Mouse (Mus musculus) G1E (cell line): ENCODE results near the gene Pole2. TPM values are rescaled to one million over a fixed set of nuclear protein-coding genes. Genes with fewer than 3 reads are reported as not detected.

Experiments used
- ATAC-seq: 2 replicates; pipeline ENCODE4 v1.8.0; 2016; ENCODE audit warnings: mild to moderate bottlenecking; ENCODE audit not compliant: insufficient number of reproducible peaks, poor library complexity, low FRiP score, severe bottlenecking; ENCODE audit errors: extremely low read depth
- DNase-seq: peaks from one replicate; pipeline ENCODE4 v3.0.0; 2012; ENCODE audit warnings: low spot score
- H3K27me3 ChIP-seq: 2 replicates; pipeline ENCODE4 v1.6.1; 2012; ENCODE audit warnings: mild to moderate bottlenecking, low read length, inconsistent platforms; ENCODE audit not compliant: insufficient read depth
- H3K36me3 ChIP-seq: replicated peaks from 2 replicates; pipeline ENCODE3; 2012; ENCODE audit warnings: mild to moderate bottlenecking, inconsistent platforms
- H3K4me1 ChIP-seq: 2 replicates; pipeline ENCODE4 v1.6.1; 2012; ENCODE audit warnings: low read depth, low read length, inconsistent platforms, mixed read lengths; ENCODE audit not compliant: insufficient read depth
- H3K4me3 ChIP-seq: 2 replicates; pipeline ENCODE4 v1.5.1; 2012; ENCODE audit warnings: low read depth, mild to moderate bottlenecking, inconsistent platforms, low read length, moderate library complexity, mixed read lengths
- H3K9me3 ChIP-seq: replicated peaks from 2 replicates; pipeline ENCODE4 v1.6.1; 2012; ENCODE audit warnings: inconsistent platforms
- CTCF ChIP-seq: IDR thresholded peaks from 2 replicates; pipeline ENCODE4 v1.5.1; 2012; ENCODE audit warnings: low read depth, low read length, inconsistent platforms, mixed read lengths
- GATA1 ChIP-seq: IDR thresholded peaks from 2 replicates; pipeline ENCODE4 v1.6.1; 2012; ENCODE audit warnings: borderline replicate concordance, low read length, inconsistent platforms, mixed read lengths
- GATA2 ChIP-seq: IDR thresholded peaks from 2 replicates; pipeline ENCODE4 v1.6.1; 2012; ENCODE audit warnings: low read depth, low read length, inconsistent platforms, borderline replicate concordance
- POLR2AphosphoS5 ChIP-seq: IDR thresholded peaks from 2 replicates; pipeline ENCODE4 v1.6.1; 2012; ENCODE audit warnings: low read depth, low read length, inconsistent platforms; ENCODE audit not compliant: insufficient replicate concordance
- TAL1 ChIP-seq: conservative IDR thresholded peaks from 2 replicates; pipeline ENCODE4 v1.6.1; 2012; ENCODE audit warnings: low read depth, low read length, inconsistent platforms, mixed read lengths
- polyA plus RNA-seq: library from polyadenylated mRNA; stranded (reverse); fragments of >175 nt; gene quantifications from 2 replicates; pipeline ENCODE4 v1.2.3, GENCODE M21; 2012
- total RNA-seq, 2 experiments: library from RNA; stranded (forward) in 1 of 2; stranded (reverse) in 1 of 2; fragments of 200-1000 nt in 1 of 2; fragments of >200 nt in 1 of 2; fragmentation: Nextera tagmentation in 1 of 2; gene quantifications; 2 replicates each; pipeline ENCODE4 v1.2.3; 2014 to 2017

Pole2 gene
- total and polyA plus RNA-seq, 3 experiments, result 20.3 to 82.3 (median 57.3) TPM

GRCm38 (mm10) chr12:69214393-69214792 is 13.6 kb downstream of the Pole2 start:
- DNase-seq, result no peak
- Histone ChIP-seq H3K9me3 (no peaks in the 10 kb centered on the region), H3K27me3 (no peaks in the 10 kb centered on the region), H3K4me3 (no peak overlapping the region), H3K36me3 (peaks cover 97% of the 10 kb centered on the region), H3K4me1 (peaks cover 15% of the 10 kb centered on the region)
- no peak for ATAC-seq
- TF ChIP-seq TAL1, result no peak
- TF ChIP-seq GATA1, result no peak
- no peak for TF ChIP-seq GATA2
- no peak for TF ChIP-seq POLR2AphosphoS5
- TF ChIP-seq CTCF, result no peak

DNA sequence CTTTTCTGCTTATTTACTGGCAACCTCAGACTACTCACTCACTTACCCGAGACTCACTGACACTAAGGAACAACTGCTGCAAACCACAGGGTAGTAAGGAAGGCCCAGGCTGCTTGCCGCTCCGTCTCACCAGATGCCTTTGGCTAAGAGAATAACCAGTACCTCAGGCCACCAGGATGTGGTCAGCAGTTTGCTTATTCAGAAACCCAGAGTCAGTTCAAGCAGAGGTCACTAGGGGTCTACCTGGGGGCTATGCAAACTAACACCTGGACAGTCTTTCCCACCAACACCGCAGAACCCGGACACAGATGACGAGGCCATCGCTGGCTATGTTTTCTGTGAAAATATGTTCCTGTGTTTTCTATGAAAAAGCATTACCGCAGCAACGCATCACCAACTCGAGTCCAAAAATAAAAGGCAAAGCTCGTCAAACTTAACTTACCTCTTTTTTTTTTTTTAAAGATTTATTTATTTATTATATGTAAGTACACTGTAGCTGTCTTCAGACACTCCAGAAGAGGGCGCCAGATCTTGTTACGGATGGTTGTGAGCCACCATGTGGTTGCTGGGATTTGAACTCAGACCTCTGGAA is 14.7 kb downstream of the Pole2 start:
- no peak for TF ChIP-seq GATA1
- TF ChIP-seq GATA2, result no peak
- no peak for TF ChIP-seq TAL1
- no peak for TF ChIP-seq POLR2AphosphoS5
- no peak for TF ChIP-seq CTCF
- H3K27me3 ChIP-seq, result no peaks in the 10 kb centered on the region
- no peaks in the 10 kb centered on the region for H3K9me3 ChIP-seq
- H3K36me3 ChIP-seq, result peaks cover 95% of the 10 kb centered on the region
- ATAC-seq (no peak), DNase-seq (no peak)
- peaks cover 15% of the 10 kb centered on the region for H3K4me1 ChIP-seq
- H3K4me3 ChIP-seq, result no peak overlapping the region

DNA sequence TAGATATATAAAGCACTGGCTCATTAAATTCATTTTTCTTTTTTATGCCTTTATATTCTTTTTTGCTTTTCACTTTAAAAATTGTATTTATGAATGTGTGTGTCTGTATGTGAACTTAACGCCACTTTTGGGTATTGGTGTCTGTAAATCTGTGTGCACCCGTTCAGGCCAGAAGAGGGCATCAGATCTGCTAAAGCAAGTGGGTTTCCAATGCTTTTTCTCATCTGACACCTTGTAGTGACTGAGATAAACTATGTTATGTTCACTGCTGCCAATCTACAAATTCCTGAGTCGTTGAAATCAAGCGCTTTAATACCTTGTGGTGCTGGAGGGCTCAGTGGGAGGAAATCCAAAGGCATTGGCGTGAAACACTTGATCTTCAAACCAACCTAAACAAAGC is 16.9 kb downstream of the Pole2 start:
- no peak for DNase-seq
- peak; percentile 50; the same call in 1 of the 2 replicates for ATAC-seq
- H3K36me3 ChIP-seq, result peaks cover 96% of the 10 kb centered on the region

GRCm38 (mm10) chr12:69210056-69210979 is 17.7 kb downstream of the Pole2 start:
- H3K27me3 ChIP-seq, result no peaks in the 10 kb centered on the region
- ATAC-seq (no peak), DNase-seq (no peak)
- H3K9me3 ChIP-seq, result no peaks in the 10 kb centered on the region
- no peak overlapping the region for H3K4me3 ChIP-seq
- peaks cover 11% of the 10 kb centered on the region for H3K4me1 ChIP-seq
- peaks cover 93% of the 10 kb centered on the region for H3K36me3 ChIP-seq
- TF ChIP-seq TAL1, result no peak
- TF ChIP-seq GATA1, result no peak
- no peak for TF ChIP-seq POLR2AphosphoS5
- no peak for TF ChIP-seq GATA2
- no peak for TF ChIP-seq CTCF

More for the DNA sequence above, 16.9 kb downstream of the Pole2 start:
- Histone ChIP-seq H3K4me3 (no peak overlapping the region), H3K4me1 (peaks cover 10% of the 10 kb centered on the region), H3K27me3 (no peaks in the 10 kb centered on the region), H3K9me3 (no peaks in the 10 kb centered on the region)
- TF ChIP-seq CTCF, result no peak
- no peak for TF ChIP-seq GATA1
- no peak for TF ChIP-seq GATA2
- TF ChIP-seq TAL1, result no peak
- TF ChIP-seq POLR2AphosphoS5, result no peak

DNA sequence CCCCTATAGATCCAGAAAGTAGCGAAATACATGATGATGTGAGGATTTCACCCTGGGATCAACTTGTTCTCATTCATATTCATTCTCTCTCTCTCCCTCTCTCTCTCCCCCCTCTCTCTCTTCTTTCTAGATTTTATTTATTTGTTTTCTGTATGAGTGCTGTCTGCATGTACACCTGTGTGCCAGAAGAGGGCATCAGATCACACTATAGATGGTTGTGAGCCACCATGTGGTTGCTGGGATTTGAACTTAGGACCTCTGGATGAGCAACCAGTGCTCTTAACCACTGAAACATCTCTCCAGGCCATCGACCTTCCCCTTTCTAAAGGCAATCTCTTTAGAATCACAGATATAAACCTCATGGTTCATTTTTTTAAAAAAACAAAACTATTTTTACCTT is 19.5 kb downstream of the Pole2 start:
- ATAC-seq, result no peak

DNA sequence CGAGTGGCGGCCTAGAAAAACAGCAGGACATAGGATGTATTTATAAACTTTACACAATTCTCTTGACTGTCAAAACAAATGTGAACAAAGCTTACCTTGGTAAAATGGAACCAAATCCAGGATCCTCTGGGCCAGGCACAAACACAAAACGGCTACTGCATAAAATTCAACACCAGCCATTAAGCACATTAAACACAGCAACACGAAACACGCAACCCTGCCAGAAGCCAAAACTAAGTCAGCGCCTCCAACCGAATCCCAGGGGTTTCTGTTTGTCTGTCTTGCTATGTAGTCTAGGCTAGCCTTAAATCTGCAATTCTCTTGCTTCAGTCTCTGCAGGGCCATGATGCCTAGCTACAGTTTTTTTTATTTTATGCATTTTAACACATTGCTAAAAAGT is 20.1 kb downstream of the Pole2 start:
- no peak for ATAC-seq
- Histone ChIP-seq H3K4me1 (peaks cover 17% of the 10 kb centered on the region), H3K9me3 (no peaks in the 10 kb centered on the region), H3K36me3 (peaks cover 85% of the 10 kb centered on the region), H3K4me3 (no peak overlapping the region), H3K27me3 (no peaks in the 10 kb centered on the region)
- DNase-seq, result no peak
- TF ChIP-seq CTCF (no peak), TAL1 (no peak)

More for the DNA sequence above, 19.5 kb downstream of the Pole2 start:
- Histone ChIP-seq H3K4me1 (peaks cover 14% of the 10 kb centered on the region), H3K27me3 (no peaks in the 10 kb centered on the region), H3K4me3 (no peak overlapping the region), H3K9me3 (no peaks in the 10 kb centered on the region), H3K36me3 (peaks cover 84% of the 10 kb centered on the region)
- no peak for DNase-seq
- TF ChIP-seq POLR2AphosphoS5, result no peak
- TF ChIP-seq CTCF, result no peak
- TF ChIP-seq TAL1, result no peak
- TF ChIP-seq GATA2, result no peak
- TF ChIP-seq GATA1, result no peak
